Mouse (Mus musculus): ENCODE data around the gene Nr1i3. TPM values are rescaled to one million over a fixed set of nuclear protein-coding genes. Genes with fewer than 3 reads are reported as not detected.
A peak's percentile ranks its signal among the peaks of the same experiment; 100 is the strongest.

Nr1i3 gene
- polyA plus RNA-seq, 1 experiment from 2014 or later, result 0.20 TPM

- Histone ChIP-seq H3K27ac (no peak overlapping the region), H3K4me3 (no peak overlapping the region; the same call in 1 of the 2 replicates), H3K36me3 (peaks cover 4% of the 10 kb centered on the region; the same call in 1 of the 2 replicates), H3K27me3 (replicated peaks) (no peaks in the 10 kb centered on the region), H3K9me3 (no peaks in the 10 kb centered on the region), H3K9ac (no peak overlapping the region; the same call in 1 of the 2 replicates), H3K4me1 (no peaks in the 10 kb centered on the region), H3K4me2 (replicated peaks) (peak overlapping the region; percentile 54)
- WGBS, result 0% methylated on average over 1 of the region's 2 CpGs
- ATAC-seq (ENCODE audit: low FRiP score, low read depth), result peak; percentile 84
These were observed 49.4 kb downstream of the Nr1i3 start for GRCm38 (mm10) chr1:171263185-171263611.

- Histone ChIP-seq H3K27ac (no peak overlapping the region), H3K9me3 (no peaks in the 10 kb centered on the region), H3K4me1 (no peaks in the 10 kb centered on the region), H3K4me3 (no peak overlapping the region), H3K36me3 (peaks cover under 1% of the 10 kb centered on the region; the same call in 1 of the 2 replicates), H3K4me2 (replicated peaks) (peak overlapping the region; percentile 54), H3K27me3 (replicated peaks) (no peaks in the 10 kb centered on the region), H3K9ac (no peak overlapping the region)
- no peak for ATAC-seq (ENCODE audit: low FRiP score, low read depth)
- 87% methylated on average over 3 of the region's 3 CpGs for WGBS
These were observed 50.1 kb downstream of the Nr1i3 start for GRCm38 (mm10) chr1:171263666-171264461.

GRCm38 (mm10) chr1:171265971-171266744 is 52.4 kb downstream of the Nr1i3 start:
- H3K9ac ChIP-seq, result no peak overlapping the region
- H3K4me2 ChIP-seq (replicated peaks), result no peak overlapping the region
- H3K9me3 ChIP-seq, result no peaks in the 10 kb centered on the region
- peaks cover 5% of the 10 kb centered on the region for H3K4me1 ChIP-seq
- H3K36me3 ChIP-seq, result no peaks in the 10 kb centered on the region
- no peak overlapping the region for H3K4me3 ChIP-seq
- 87% methylated on average over 4 of the region's 4 CpGs for WGBS
- no peaks in the 10 kb centered on the region for H3K27me3 ChIP-seq (replicated peaks)
- H3K27ac ChIP-seq, result no peak overlapping the region
- no peak for ATAC-seq (ENCODE audit: low FRiP score, low read depth)

- ATAC-seq (ENCODE audit: low FRiP score, low read depth), result no peak
- Histone ChIP-seq H3K27ac (no peak overlapping the region), H3K9ac (no peak overlapping the region), H3K27me3 (replicated peaks) (no peaks in the 10 kb centered on the region), H3K4me2 (replicated peaks) (no peak overlapping the region), H3K4me1 (peaks cover 12% of the 10 kb centered on the region), H3K36me3 (peaks cover 15% of the 10 kb centered on the region), H3K9me3 (no peaks in the 10 kb centered on the region), H3K4me3 (no peak overlapping the region)
- 56% methylated on average over 1 of the region's 1 CpGs for WGBS
These were observed 54.6 kb downstream of the Nr1i3 start for GRCm38 (mm10) chr1:171268341-171268740.

- Histone ChIP-seq H3K27ac (no peak within 1 kb of the TSS), H3K4me1 (peaks cover 12% of the 10 kb centered on the region), H3K27me3 (replicated peaks) (no peaks in the 10 kb centered on the region), H3K4me2 (replicated peaks) (peak within 1 kb of the TSS; percentile 84), H3K36me3 (peaks cover 32% of the 10 kb centered on the region), H3K4me3 (peak within 1 kb of the TSS; percentile 68), H3K9me3 (no peaks in the 10 kb centered on the region), H3K9ac (peak within 1 kb of the TSS; percentile 68)
- peak; percentile 97 for ATAC-seq (ENCODE audit: low FRiP score, low read depth)
- 4% methylated on average over 36 of the region's 36 CpGs for WGBS
These were observed 56.2 kb downstream of the Nr1i3 start, which contains the start of gene B4galt3 for GRCm38 (mm10) chr1:171269848-171270572. B4galt3 (plus strand) TSS chr1:171270328.

Other genes starting within 250 kb of the Nr1i3 start
- gene Fcgr2b, start 237.4 kb upstream of the Nr1i3 start, polyA plus RNA-seq (2016; fragmentation: Nextera tagmentation; extraction: Ambion mirVana), result 0.24 TPM in 1 of 2 replicates, not detected in the other
- gene Fcgr4, start 195.1 kb upstream of the Nr1i3 start, polyA plus RNA-seq (2016; fragmentation: Nextera tagmentation; extraction: Ambion mirVana), result 0.20 and 0.22 TPM in 2 replicates
- 6.9 and 7.4 TPM in 2 replicates for gene Fcgr3, start 149.0 kb upstream of the Nr1i3 start, polyA plus RNA-seq (2016; fragmentation: Nextera tagmentation; extraction: Ambion mirVana)
- gene Cfap126, start 100.1 kb upstream of the Nr1i3 start, polyA plus RNA-seq (2016; fragmentation: Nextera tagmentation; extraction: Ambion mirVana), result 1.7 and 2.3 TPM in 2 replicates
- 228 and 233 TPM in 2 replicates for gene Sdhc, start 63.4 kb upstream of the Nr1i3 start, polyA plus RNA-seq (2016; fragmentation: Nextera tagmentation; extraction: Ambion mirVana)
- gene Mpz, start 63.3 kb upstream of the Nr1i3 start, polyA plus RNA-seq (2016; fragmentation: Nextera tagmentation; extraction: Ambion mirVana), result 6.5 and 7.8 TPM in 2 replicates
- gene Pcp4l1, start 17.7 kb upstream of the Nr1i3 start, polyA plus RNA-seq (2016; fragmentation: Nextera tagmentation; extraction: Ambion mirVana), result 5.9 and 6.2 TPM in 2 replicates
- 30.1 and 30.8 TPM in 2 replicates for gene Tomm40l, start 8.5 kb downstream of the Nr1i3 start, polyA plus RNA-seq (2016; fragmentation: Nextera tagmentation; extraction: Ambion mirVana)
- 5.4 and 7.6 TPM in 2 replicates for gene Apoa2, start 11.1 kb downstream of the Nr1i3 start, polyA plus RNA-seq (2016; fragmentation: Nextera tagmentation; extraction: Ambion mirVana)
- gene Fcer1g, start 20.4 kb downstream of the Nr1i3 start, polyA plus RNA-seq (2016; fragmentation: Nextera tagmentation; extraction: Ambion mirVana), result 21.9 and 24.3 TPM in 2 replicates
- gene Adamts4, start 36.5 kb downstream of the Nr1i3 start, polyA plus RNA-seq (2016; fragmentation: Nextera tagmentation; extraction: Ambion mirVana), result 6.2 and 6.3 TPM in 2 replicates
- 233 and 247 TPM in 2 replicates for gene Ndufs2, start 37.4 kb downstream of the Nr1i3 start, polyA plus RNA-seq (2016; fragmentation: Nextera tagmentation; extraction: Ambion mirVana)
- 88.3 and 95.6 TPM in 2 replicates for gene B4galt3, start 56.4 kb downstream of the Nr1i3 start, polyA plus RNA-seq (2016; fragmentation: Nextera tagmentation; extraction: Ambion mirVana)
- 52.0 and 54.3 TPM in 2 replicates for gene Ppox, start 67.2 kb downstream of the Nr1i3 start, polyA plus RNA-seq (2016; fragmentation: Nextera tagmentation; extraction: Ambion mirVana)
- 103 and 111 TPM in 2 replicates for gene Usp21, start 74.0 kb downstream of the Nr1i3 start, polyA plus RNA-seq (2016; fragmentation: Nextera tagmentation; extraction: Ambion mirVana)
- gene Ufc1, start 81.1 kb downstream of the Nr1i3 start, polyA plus RNA-seq (2016; fragmentation: Nextera tagmentation; extraction: Ambion mirVana), result 105 and 120 TPM in 2 replicates
- 50.9 and 57.3 TPM in 2 replicates for gene Dedd, start 115.2 kb downstream of the Nr1i3 start, polyA plus RNA-seq (2016; fragmentation: Nextera tagmentation; extraction: Ambion mirVana)
- 45.6 and 46.1 TPM in 2 replicates for gene Nit1, start 131.7 kb downstream of the Nr1i3 start, polyA plus RNA-seq (2016; fragmentation: Nextera tagmentation; extraction: Ambion mirVana)
- 157 and 158 TPM in 2 replicates for gene Pfdn2, start 131.7 kb downstream of the Nr1i3 start, polyA plus RNA-seq (2016; fragmentation: Nextera tagmentation; extraction: Ambion mirVana)
- gene Klhdc9, start 146.8 kb downstream of the Nr1i3 start, polyA plus RNA-seq (2016; fragmentation: Nextera tagmentation; extraction: Ambion mirVana), result 2.1 and 2.6 TPM in 2 replicates
- gene Nectin4, start 156.1 kb downstream of the Nr1i3 start, polyA plus RNA-seq (2016; fragmentation: Nextera tagmentation; extraction: Ambion mirVana), result 1.2 and 1.8 TPM in 2 replicates
- gene Arhgap30, start 175.0 kb downstream of the Nr1i3 start, polyA plus RNA-seq (2016; fragmentation: Nextera tagmentation; extraction: Ambion mirVana), result 1.0 and 1.1 TPM in 2 replicates
- gene Usf1, start 197.3 kb downstream of the Nr1i3 start, polyA plus RNA-seq (2016; fragmentation: Nextera tagmentation; extraction: Ambion mirVana), result 176 and 178 TPM in 2 replicates
- 9.2 and 10.3 TPM in 2 replicates for gene Tstd1, start 204.9 kb downstream of the Nr1i3 start, polyA plus RNA-seq (2016; fragmentation: Nextera tagmentation; extraction: Ambion mirVana)
- 15.0 and 16.9 TPM in 2 replicates for gene F11r, start 223.6 kb downstream of the Nr1i3 start, polyA plus RNA-seq (2016; fragmentation: Nextera tagmentation; extraction: Ambion mirVana)

All from neural tube, embryonic 12.5 days (tissue).